Mouse (Mus musculus) naive thymus-derived CD4-positive, alpha-beta T cell, adult 2 months (primary cell): ENCODE measurements at regions not wholly inside any gene's neighbourhood (a gene's known extent, or its start where the extent isn't known, plus 50 kb on each side); places are given as distances from the start of the nearest gene placed in this dataset.
"Not testable (repeated sequence)": the region's sequence is repeated elsewhere in the genome, so short reads cannot be mapped to it uniquely, and the experiment has no call there.

Experiments
- DNase-seq: peaks from one replicate; pipeline ENCODE4 v3.0.0-alpha.2; 2011; ENCODE audit warnings: low read depth

GRCm38 (mm10) chr6:67673316-67673715 is 137.7 kb upstream of the Tacstd2 start:
- not testable (repeated sequence) for DNase-seq

GRCm38 (mm10) chr6:67668073-67668472 is 132.5 kb upstream of the Tacstd2 start:
- not testable (repeated sequence) for DNase-seq

GRCm38 (mm10) chr6:67631617-67632016 is 96.0 kb upstream of the Tacstd2 start:
- no peak for DNase-seq

GRCm38 (mm10) chr6:67610402-67610801 is 74.8 kb upstream of the Tacstd2 start:
- DNase-seq = no peak

GRCm38 (mm10) chr6:67609461-67609860 is 73.9 kb upstream of the Tacstd2 start:
- not testable (repeated sequence) for DNase-seq
